Mouse (Mus musculus): ENCODE measurements at regions not wholly inside any gene's neighbourhood (a gene's known extent, or its start where the extent isn't known, plus 50 kb on each side); places are given as distances from the start of the nearest gene placed in this dataset.

GRCm38 (mm10) chr9:115680703-115681576 lies 228.3 kb upstream of the Gadl1 start:
- no peaks in the 10 kb centered on the region for H3K4me1 ChIP-seq (replicated peaks; ENCODE audit: control insufficient read depth, insufficient read depth, low read length)
- no peak overlapping the region for H3K4me3 ChIP-seq (ENCODE audit: control insufficient read depth, insufficient read depth, low read length)
- DNase-seq, result no peak
- TF ChIP-seq CTCF (IDR thresholded peaks at IDR 0.05; ENCODE audit: borderline replicate concordance, control insufficient read depth, extremely low read depth, insufficient read depth, low read length, poor library complexity), result no peak
- no peak for TF ChIP-seq POLR2A (IDR thresholded peaks at IDR 0.05; ENCODE audit: control insufficient read depth, extremely low read depth, insufficient read depth, low read length, poor library complexity)
- 75% methylated on average over 9 of the region's 9 CpGs for WGBS
- H3K27me3 ChIP-seq (ENCODE audit: control insufficient read depth, insufficient read depth, low read length), result no peaks in the 10 kb centered on the region
- no peaks in the 10 kb centered on the region for H3K36me3 ChIP-seq (ENCODE audit: control insufficient read depth, insufficient read depth, low read length)
- H3K27ac ChIP-seq (ENCODE audit: control insufficient read depth, insufficient read depth, low read length), result no peak overlapping the region

GRCm38 (mm10) chr9:115681841-115682240 lies 227.4 kb upstream of the Gadl1 start:
- Histone ChIP-seq H3K4me3 (ENCODE audit: control insufficient read depth, insufficient read depth, low read length) (no peak overlapping the region), H3K36me3 (ENCODE audit: control insufficient read depth, insufficient read depth, low read length) (no peaks in the 10 kb centered on the region), H3K27me3 (ENCODE audit: control insufficient read depth, insufficient read depth, low read length) (no peaks in the 10 kb centered on the region), H3K4me1 (replicated peaks; ENCODE audit: control insufficient read depth, insufficient read depth, low read length) (no peaks in the 10 kb centered on the region), H3K27ac (ENCODE audit: control insufficient read depth, insufficient read depth, low read length) (no peak overlapping the region)
- WGBS, result 92% methylated on average over 9 of the region's 9 CpGs
- TF ChIP-seq POLR2A (IDR thresholded peaks at IDR 0.05; ENCODE audit: control insufficient read depth, extremely low read depth, insufficient read depth, low read length, poor library complexity) (no peak), CTCF (IDR thresholded peaks at IDR 0.05; ENCODE audit: borderline replicate concordance, control insufficient read depth, extremely low read depth, insufficient read depth, low read length, poor library complexity) (no peak)
- no peak for DNase-seq

GRCm38 (mm10) chr9:115683951-115684350 lies 225.3 kb upstream of the Gadl1 start:
- no peak overlapping the region for H3K27ac ChIP-seq (ENCODE audit: control insufficient read depth, insufficient read depth, low read length)
- no peaks in the 10 kb centered on the region for H3K36me3 ChIP-seq (ENCODE audit: control insufficient read depth, insufficient read depth, low read length)
- no peak for DNase-seq
- no peaks in the 10 kb centered on the region for H3K4me1 ChIP-seq (replicated peaks; ENCODE audit: control insufficient read depth, insufficient read depth, low read length)
- no peak for TF ChIP-seq CTCF (IDR thresholded peaks at IDR 0.05; ENCODE audit: borderline replicate concordance, control insufficient read depth, extremely low read depth, insufficient read depth, low read length, poor library complexity)
- no peak for TF ChIP-seq POLR2A (IDR thresholded peaks at IDR 0.05; ENCODE audit: control insufficient read depth, extremely low read depth, insufficient read depth, low read length, poor library complexity)
- H3K4me3 ChIP-seq (ENCODE audit: control insufficient read depth, insufficient read depth, low read length), result no peak overlapping the region
- no peaks in the 10 kb centered on the region for H3K27me3 ChIP-seq (ENCODE audit: control insufficient read depth, insufficient read depth, low read length)

- H3K4me3 ChIP-seq (ENCODE audit: control insufficient read depth, insufficient read depth, low read length), result no peak overlapping the region
- no peaks in the 10 kb centered on the region for H3K36me3 ChIP-seq (ENCODE audit: control insufficient read depth, insufficient read depth, low read length)
- DNase-seq, result no peak
- no peak overlapping the region for H3K27ac ChIP-seq (ENCODE audit: control insufficient read depth, insufficient read depth, low read length)
- 99% methylated on average over 5 of the region's 5 CpGs for WGBS
- no peaks in the 10 kb centered on the region for H3K27me3 ChIP-seq (ENCODE audit: control insufficient read depth, insufficient read depth, low read length)
- no peaks in the 10 kb centered on the region for H3K4me1 ChIP-seq (replicated peaks; ENCODE audit: control insufficient read depth, insufficient read depth, low read length)
- no peak for TF ChIP-seq POLR2A (IDR thresholded peaks at IDR 0.05; ENCODE audit: control insufficient read depth, extremely low read depth, insufficient read depth, low read length, poor library complexity)
- no peak for TF ChIP-seq CTCF (IDR thresholded peaks at IDR 0.05; ENCODE audit: borderline replicate concordance, control insufficient read depth, extremely low read depth, insufficient read depth, low read length, poor library complexity)
Observed at GRCm38 (mm10) chr9:115686605-115687004, 222.7 kb upstream of the Gadl1 start.

GRCm38 (mm10) chr9:115692837-115693236 lies 216.4 kb upstream of the Gadl1 start:
- H3K27me3 ChIP-seq (ENCODE audit: control insufficient read depth, insufficient read depth, low read length), result no peaks in the 10 kb centered on the region
- H3K36me3 ChIP-seq (ENCODE audit: control insufficient read depth, insufficient read depth, low read length), result no peaks in the 10 kb centered on the region
- H3K4me1 ChIP-seq (replicated peaks; ENCODE audit: control insufficient read depth, insufficient read depth, low read length), result no peaks in the 10 kb centered on the region
- no peak overlapping the region for H3K27ac ChIP-seq (ENCODE audit: control insufficient read depth, insufficient read depth, low read length)
- 54% methylated on average over 2 of the region's 2 CpGs for WGBS
- H3K4me3 ChIP-seq (ENCODE audit: control insufficient read depth, insufficient read depth, low read length), result no peak overlapping the region
- DNase-seq, result no peak
- TF ChIP-seq POLR2A (IDR thresholded peaks at IDR 0.05; ENCODE audit: control insufficient read depth, extremely low read depth, insufficient read depth, low read length, poor library complexity) (no peak), CTCF (IDR thresholded peaks at IDR 0.05; ENCODE audit: borderline replicate concordance, control insufficient read depth, extremely low read depth, insufficient read depth, low read length, poor library complexity) (no peak)

- Histone ChIP-seq H3K4me3 (ENCODE audit: control insufficient read depth, insufficient read depth, low read length) (no peak overlapping the region), H3K4me1 (replicated peaks; ENCODE audit: control insufficient read depth, insufficient read depth, low read length) (peaks cover 12% of the 10 kb centered on the region), H3K27ac (ENCODE audit: control insufficient read depth, insufficient read depth, low read length) (no peak overlapping the region), H3K27me3 (ENCODE audit: control insufficient read depth, insufficient read depth, low read length) (no peaks in the 10 kb centered on the region), H3K36me3 (ENCODE audit: control insufficient read depth, insufficient read depth, low read length) (no peaks in the 10 kb centered on the region)
- DNase-seq, result peak; percentile 77
- 41% methylated on average over 7 of the region's 7 CpGs for WGBS
- TF ChIP-seq CTCF (IDR thresholded peaks at IDR 0.05; ENCODE audit: borderline replicate concordance, control insufficient read depth, extremely low read depth, insufficient read depth, low read length, poor library complexity), result no peak
- TF ChIP-seq POLR2A (IDR thresholded peaks at IDR 0.05; ENCODE audit: control insufficient read depth, extremely low read depth, insufficient read depth, low read length, poor library complexity), result no peak
Observed at GRCm38 (mm10) chr9:115703791-115704190, 205.5 kb upstream of the Gadl1 start.
